Mouse (Mus musculus) G1E (cell line): ENCODE measurements at regions not wholly inside any gene's neighbourhood (a gene's known extent, or its start where the extent isn't known, plus 50 kb on each side); places are given as distances from the start of the nearest gene placed in this dataset.

Experiments
- ATAC-seq: 2 replicates; pipeline ENCODE4 v1.8.0; 2016; ENCODE audit warnings: mild to moderate bottlenecking; ENCODE audit not compliant: insufficient number of reproducible peaks, poor library complexity, low FRiP score, severe bottlenecking; ENCODE audit errors: extremely low read depth
- DNase-seq: peaks from one replicate; pipeline ENCODE4 v3.0.0; 2012; ENCODE audit warnings: low spot score
- H3K27me3 ChIP-seq: 2 replicates; pipeline ENCODE4 v1.6.1; 2012; ENCODE audit warnings: mild to moderate bottlenecking, low read length, inconsistent platforms; ENCODE audit not compliant: insufficient read depth
- H3K36me3 ChIP-seq: replicated peaks from 2 replicates; pipeline ENCODE3; 2012; ENCODE audit warnings: mild to moderate bottlenecking, inconsistent platforms
- H3K4me1 ChIP-seq: 2 replicates; pipeline ENCODE4 v1.6.1; 2012; ENCODE audit warnings: low read depth, low read length, inconsistent platforms, mixed read lengths; ENCODE audit not compliant: insufficient read depth
- H3K4me3 ChIP-seq: 2 replicates; pipeline ENCODE4 v1.5.1; 2012; ENCODE audit warnings: low read depth, mild to moderate bottlenecking, inconsistent platforms, low read length, moderate library complexity, mixed read lengths
- H3K9me3 ChIP-seq: replicated peaks from 2 replicates; pipeline ENCODE4 v1.6.1; 2012; ENCODE audit warnings: inconsistent platforms
- CTCF ChIP-seq: IDR thresholded peaks from 2 replicates; pipeline ENCODE4 v1.5.1; 2012; ENCODE audit warnings: low read depth, low read length, inconsistent platforms, mixed read lengths
- GATA1 ChIP-seq: IDR thresholded peaks from 2 replicates; pipeline ENCODE4 v1.6.1; 2012; ENCODE audit warnings: borderline replicate concordance, low read length, inconsistent platforms, mixed read lengths
- GATA2 ChIP-seq: IDR thresholded peaks from 2 replicates; pipeline ENCODE4 v1.6.1; 2012; ENCODE audit warnings: low read depth, low read length, inconsistent platforms, borderline replicate concordance
- POLR2AphosphoS5 ChIP-seq: IDR thresholded peaks from 2 replicates; pipeline ENCODE4 v1.6.1; 2012; ENCODE audit warnings: low read depth, low read length, inconsistent platforms; ENCODE audit not compliant: insufficient replicate concordance
- TAL1 ChIP-seq: conservative IDR thresholded peaks from 2 replicates; pipeline ENCODE4 v1.6.1; 2012; ENCODE audit warnings: low read depth, low read length, inconsistent platforms, mixed read lengths

- no peaks in the 10 kb centered on the region for H3K9me3 ChIP-seq
- ATAC-seq (no peak), DNase-seq (no peak)
- H3K4me3 ChIP-seq = no peak overlapping the region
- H3K4me1 ChIP-seq = peaks cover 1% of the 10 kb centered on the region; the same call in 1 of the 2 replicates
- TF ChIP-seq GATA2 (no peak), TAL1 (no peak), CTCF (no peak), POLR2AphosphoS5 (no peak), GATA1 (no peak)
- H3K36me3 ChIP-seq = no peaks in the 10 kb centered on the region
- H3K27me3 ChIP-seq = no peaks in the 10 kb centered on the region
Measured at GRCm38 (mm10) chr10:67615016-67615415, 66.3 kb upstream of the Ado start.

GRCm38 (mm10) chr10:67610689-67611088, 61.9 kb upstream of the Ado start:
- no peaks in the 10 kb centered on the region for H3K4me1 ChIP-seq
- DNase-seq (no peak), ATAC-seq (no peak)
- H3K36me3 ChIP-seq = no peaks in the 10 kb centered on the region
- H3K4me3 ChIP-seq = no peak overlapping the region
- no peaks in the 10 kb centered on the region for H3K27me3 ChIP-seq
- TF ChIP-seq CTCF = no peak
- no peak for TF ChIP-seq GATA2
- no peaks in the 10 kb centered on the region for H3K9me3 ChIP-seq

- no peaks in the 10 kb centered on the region for H3K36me3 ChIP-seq
- DNase-seq (no peak), ATAC-seq (no peak)
- no peaks in the 10 kb centered on the region for H3K27me3 ChIP-seq
- no peak overlapping the region for H3K4me3 ChIP-seq
- no peaks in the 10 kb centered on the region for H3K9me3 ChIP-seq
- TF ChIP-seq GATA1 (no peak), TAL1 (no peak), POLR2AphosphoS5 (no peak), GATA2 (no peak), CTCF (no peak)
- no peaks in the 10 kb centered on the region for H3K4me1 ChIP-seq
Measured at GRCm38 (mm10) chr10:67608033-67608432, 59.3 kb upstream of the Ado start.

GRCm38 (mm10) chr10:67607297-67608032, 58.7 kb upstream of the Ado start:
- TF ChIP-seq GATA2 (no peak), TAL1 (no peak), CTCF (no peak), GATA1 (no peak), POLR2AphosphoS5 (no peak)
- Histone ChIP-seq H3K36me3 (no peaks in the 10 kb centered on the region), H3K4me3 (no peak overlapping the region), H3K4me1 (no peaks in the 10 kb centered on the region), H3K9me3 (no peaks in the 10 kb centered on the region), H3K27me3 (no peaks in the 10 kb centered on the region)
- no peak for DNase-seq
- no peak for ATAC-seq

- TF ChIP-seq CTCF (no peak), GATA1 (no peak), POLR2AphosphoS5 (no peak), TAL1 (no peak), GATA2 (no peak)
- ATAC-seq (no peak), DNase-seq (no peak)
- Histone ChIP-seq H3K36me3 (no peaks in the 10 kb centered on the region), H3K4me1 (no peaks in the 10 kb centered on the region), H3K27me3 (no peaks in the 10 kb centered on the region), H3K9me3 (no peaks in the 10 kb centered on the region), H3K4me3 (no peak overlapping the region)
Measured at GRCm38 (mm10) chr10:67606739-67607138, 58.0 kb upstream of the Ado start.

DNA sequence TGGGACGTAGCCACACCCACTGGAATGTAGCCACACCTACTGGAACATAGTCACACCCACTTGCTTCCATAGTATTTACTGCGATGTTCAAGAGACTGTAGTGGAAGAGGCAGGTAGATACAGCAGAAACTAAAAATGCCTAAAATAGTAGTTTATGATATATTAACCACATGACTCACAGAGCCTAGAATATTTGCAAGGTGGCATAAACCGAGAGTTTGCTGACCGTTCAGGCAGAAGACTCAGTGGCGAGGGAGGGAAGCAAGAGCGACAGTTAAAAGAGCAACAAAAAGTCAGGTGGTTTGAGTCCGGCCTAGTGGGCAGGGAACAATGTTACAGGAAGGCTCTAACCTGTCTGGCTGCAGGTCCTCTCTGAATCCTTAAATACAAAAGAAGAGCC, 50.6 kb upstream of the Ado start:
- no peaks in the 10 kb centered on the region for H3K9me3 ChIP-seq
- no peaks in the 10 kb centered on the region for H3K4me1 ChIP-seq
- H3K27me3 ChIP-seq = no peaks in the 10 kb centered on the region
- H3K4me3 ChIP-seq = no peak overlapping the region
- ATAC-seq (no peak), DNase-seq (no peak)
- H3K36me3 ChIP-seq = no peaks in the 10 kb centered on the region
- TF ChIP-seq GATA2 = no peak
- no peak for TF ChIP-seq TAL1
- no peak for TF ChIP-seq POLR2AphosphoS5
- no peak for TF ChIP-seq CTCF
- TF ChIP-seq GATA1 = no peak

GRCm38 (mm10) chr10:67598590-67599047, 49.9 kb upstream of the Ado start:
- no peak overlapping the region for H3K4me3 ChIP-seq
- no peaks in the 10 kb centered on the region for H3K27me3 ChIP-seq
- ATAC-seq = no peak
- H3K4me1 ChIP-seq = no peaks in the 10 kb centered on the region
- TF ChIP-seq GATA1 (no peak), CTCF (no peak), POLR2AphosphoS5 (no peak), TAL1 (no peak), GATA2 (no peak)
- H3K36me3 ChIP-seq = no peaks in the 10 kb centered on the region
- H3K9me3 ChIP-seq = no peaks in the 10 kb centered on the region
- no peak for DNase-seq
